Mouse (Mus musculus) lung, adult 2 months (tissue): ENCODE results near the gene Atp8a2.

Experiments
- CTCF ChIP-seq: fragments of 200-500 bp; IDR thresholded peaks from 2 replicates; pipeline ENCODE4 v1.5.1; 2011; ENCODE audit warnings: mild to moderate bottlenecking, low read length, control low read depth; ENCODE audit not compliant: insufficient read depth
- POLR2A ChIP-seq: fragments of 200-500 bp; IDR thresholded peaks from 2 replicates; pipeline ENCODE4 v1.6.1; 2011; ENCODE audit warnings: low read depth, mild to moderate bottlenecking, control low read depth, low read length, borderline replicate concordance; ENCODE audit errors: extremely low read depth

GRCm38 (mm10) chr14:59966981-59967380 lies 230.0 kb downstream of the Atp8a2 start:
- TF ChIP-seq CTCF (no peak), POLR2A (no peak)
